Mouse (Mus musculus) urinary bladder, postnatal 14 days (tissue): ENCODE results near the gene Dapl1.

ENCODE experiments used
- DNase-seq: peaks from one replicate; pipeline ENCODE4 v3.0.0; 2021; ENCODE audit warnings: low spot score

Dapl1 gene

DNA sequence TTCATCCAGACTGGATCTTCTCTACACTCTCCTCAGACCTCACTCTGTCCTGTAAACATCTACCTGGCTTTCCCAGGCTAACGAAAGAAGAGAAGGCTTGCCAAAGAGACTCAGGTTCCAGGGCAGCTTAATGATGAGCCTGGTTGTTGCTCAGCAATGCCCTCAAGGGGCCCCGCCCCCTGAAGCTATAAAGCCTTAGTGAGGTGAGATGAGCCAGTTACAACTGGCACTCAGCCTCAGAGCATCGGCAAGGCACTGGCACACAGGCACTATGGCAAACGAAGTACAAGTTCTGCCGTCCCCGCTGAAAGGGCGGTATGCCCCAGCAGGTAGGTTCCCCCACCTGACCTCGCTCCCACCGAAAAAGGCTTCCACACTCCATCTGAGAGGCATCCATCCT, at the start of gene Dapl1:
TSS of gene Dapl1 (plus strand) at position 216 of the 400 bp plus-strand sequence.
- peak; percentile 62 for DNase-seq

DNA sequence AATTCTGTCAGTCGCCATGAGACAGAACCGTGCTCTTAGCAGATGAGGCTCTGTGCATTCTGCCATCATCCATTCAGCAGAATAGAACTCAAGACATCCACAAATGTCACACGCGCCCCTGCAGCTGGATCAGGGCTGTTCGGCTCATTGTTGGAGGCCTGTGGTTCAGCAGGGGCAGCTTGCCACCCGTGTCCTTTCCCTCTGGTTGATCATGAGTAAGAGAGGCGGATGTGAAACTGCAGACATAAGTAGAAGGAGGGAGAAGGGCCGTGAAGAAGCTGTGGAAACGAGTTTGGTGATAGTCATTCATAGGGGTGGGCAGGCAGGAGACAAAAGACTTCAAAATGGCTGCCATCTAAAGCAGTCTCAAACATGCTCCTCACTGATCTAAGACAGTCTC, 49.6 kb upstream of the Dapl1 start:
- DNase-seq = no peak

DNA sequence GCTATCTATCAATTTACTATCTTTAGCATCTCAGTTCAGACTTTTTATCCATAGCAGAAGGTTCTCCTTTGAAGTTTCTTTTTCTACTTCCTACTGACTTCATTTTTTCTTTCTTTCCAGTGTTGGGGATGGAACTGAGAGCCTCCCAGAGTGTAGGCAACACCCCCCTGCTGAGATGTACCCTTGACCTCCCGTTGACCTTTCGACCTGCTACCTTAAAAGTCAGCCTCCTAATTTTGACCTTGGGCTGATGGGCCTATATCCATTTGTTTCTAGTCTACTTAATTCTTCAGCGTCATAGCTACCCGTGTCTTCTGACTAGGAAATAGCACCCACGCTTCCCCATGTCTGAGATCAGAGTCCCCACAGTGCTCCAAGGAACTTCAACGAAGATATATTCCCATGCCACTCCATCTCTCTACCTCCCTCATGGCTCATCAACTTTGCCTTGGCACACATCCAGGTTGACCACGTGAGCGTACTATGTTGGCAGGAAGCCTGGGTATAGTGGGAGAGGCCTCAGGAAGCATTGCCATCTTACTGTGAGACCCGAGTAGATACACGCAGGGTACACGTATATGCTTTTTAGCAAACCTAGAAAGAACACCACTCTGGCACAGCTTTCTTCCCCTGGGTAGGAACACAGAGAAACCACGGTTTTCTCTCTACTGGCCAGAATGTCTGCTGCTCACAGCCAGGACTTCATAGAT, 46.6 kb upstream of the Dapl1 start:
- peak; percentile 85 for DNase-seq

GRCm38 (mm10) chr2:59438479-59438935, 45.9 kb upstream of the Dapl1 start:
- peak; percentile 64 for DNase-seq

DNA sequence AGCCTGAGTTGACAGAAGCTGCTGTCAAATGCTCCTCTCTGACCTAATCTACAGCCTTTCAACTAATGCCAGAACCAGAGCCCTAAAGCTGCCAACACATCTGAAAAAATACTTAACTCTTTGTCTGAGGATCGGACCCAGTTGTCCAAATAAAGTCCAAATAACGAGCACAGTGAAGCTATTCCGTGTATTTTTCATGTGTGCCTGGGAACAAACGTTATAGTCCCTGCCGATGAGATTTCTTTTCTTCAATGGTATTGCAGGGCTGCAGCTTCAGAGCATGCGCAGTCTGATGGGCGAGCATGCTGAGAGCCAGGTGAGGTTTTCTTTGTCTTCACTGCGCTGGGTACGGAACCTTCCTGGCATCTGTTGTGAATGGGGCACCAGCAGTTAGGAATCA, 44.6 kb upstream of the Dapl1 start:
- DNase-seq = no peak

DNA sequence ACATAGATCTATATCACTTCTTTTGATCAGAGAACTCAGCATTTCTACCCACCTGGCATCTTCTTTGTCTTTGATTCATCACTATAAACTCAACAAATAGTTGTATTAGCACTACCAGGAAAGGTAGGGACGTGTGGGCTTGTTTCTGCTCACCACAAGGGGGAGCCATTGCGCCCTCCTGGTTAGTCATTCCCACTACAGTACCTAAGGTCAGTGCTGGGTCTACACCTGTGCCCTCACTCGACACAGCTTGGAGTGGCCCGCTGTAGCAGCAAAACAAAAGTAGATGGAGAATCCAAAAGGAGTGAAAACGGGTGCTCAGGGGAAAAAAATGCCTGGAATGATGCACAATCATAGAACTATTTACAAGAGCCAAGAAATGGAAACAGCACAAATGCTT, 44.0 kb upstream of the Dapl1 start:
- DNase-seq = peak; percentile 79

- DNase-seq = no peak
Measured at GRCm38 (mm10) chr2:59441681-59442080, 42.8 kb upstream of the Dapl1 start.

- peak; percentile 41 for DNase-seq
Measured at GRCm38 (mm10) chr2:59446671-59447070, 37.8 kb upstream of the Dapl1 start.

DNA sequence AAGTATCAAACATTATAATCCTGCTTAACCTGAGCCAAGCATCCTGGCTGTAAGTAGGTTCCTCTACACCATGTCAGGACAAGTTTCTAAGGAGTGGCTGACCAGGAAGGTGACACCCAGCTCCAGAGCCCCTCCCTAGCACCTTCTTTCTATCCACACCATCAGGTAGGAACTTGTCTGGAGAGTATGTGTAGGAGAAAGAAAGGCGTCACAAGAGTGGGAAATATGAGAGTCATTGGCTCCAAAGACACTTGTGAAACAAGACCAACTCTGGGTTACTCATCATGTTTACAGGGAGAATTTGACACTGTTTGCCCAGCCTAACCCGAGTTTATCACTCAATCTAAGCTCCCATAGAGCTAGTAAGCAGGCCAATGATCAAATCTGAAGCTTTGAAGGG, 36.7 kb upstream of the Dapl1 start:
- peak; percentile 59 for DNase-seq

DNA sequence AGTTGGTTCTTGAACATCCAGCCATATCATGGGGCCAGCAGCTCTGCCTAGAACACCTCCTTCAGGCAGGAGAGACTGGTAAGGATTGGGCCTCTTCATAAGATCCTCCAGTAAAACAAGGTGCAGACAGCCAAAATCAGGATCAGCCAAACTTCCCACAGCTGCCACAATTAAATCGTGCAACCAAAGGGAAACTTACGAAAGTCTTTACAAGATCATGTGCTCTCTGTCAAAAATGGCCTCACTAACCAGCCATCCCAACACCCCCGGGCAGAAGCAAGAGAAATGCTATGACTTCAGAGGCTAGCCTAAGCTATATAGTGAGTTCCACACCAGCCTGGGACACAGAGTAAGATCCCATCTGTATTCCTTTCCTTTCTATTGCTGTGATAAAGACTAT, 35.9 kb upstream of the Dapl1 start:
- DNase-seq = no peak

DNA sequence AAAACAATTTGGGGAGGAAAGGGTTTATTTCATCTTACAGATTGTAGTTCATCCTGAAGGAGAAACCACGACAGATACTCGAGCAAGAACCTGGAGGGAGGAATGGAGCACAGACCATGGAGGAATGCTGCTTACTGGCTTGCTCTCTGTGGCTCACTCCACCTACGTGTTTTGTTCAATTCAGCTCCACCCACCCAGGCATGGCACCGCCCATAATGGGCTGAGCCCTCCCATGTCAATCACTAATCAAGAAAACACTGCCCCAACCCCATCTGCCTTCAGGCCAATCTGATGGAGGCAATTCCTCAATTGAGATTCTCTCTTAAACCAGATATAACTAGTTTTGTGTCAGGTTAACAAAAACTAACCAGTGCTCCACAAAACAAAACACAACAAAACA, 35.5 kb upstream of the Dapl1 start:
- DNase-seq = no peak

GRCm38 (mm10) chr2:59451675-59452074, 32.8 kb upstream of the Dapl1 start:
- DNase-seq = no peak

DNA sequence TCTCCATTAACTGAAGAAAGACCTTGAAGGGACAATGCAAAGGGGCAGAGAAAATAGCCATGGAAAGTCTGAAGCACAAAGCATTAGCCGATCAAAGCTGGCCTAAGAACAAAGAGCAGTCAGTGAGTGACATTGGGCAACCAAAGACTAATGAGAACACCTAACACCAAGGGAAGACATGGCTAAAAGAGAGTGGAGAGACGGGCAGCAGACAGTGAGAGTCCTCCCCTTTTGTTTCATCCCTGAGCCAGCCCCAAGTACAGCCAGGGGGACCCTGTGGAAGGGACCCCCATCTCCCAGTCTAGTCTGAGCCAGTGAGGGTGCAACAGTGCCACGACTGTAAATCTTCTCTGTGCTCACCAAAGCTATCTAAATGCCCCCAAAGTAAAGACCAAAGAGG, 32.4 kb upstream of the Dapl1 start:
- DNase-seq = no peak

GRCm38 (mm10) chr2:59462086-59462485, 22.4 kb upstream of the Dapl1 start:
- no peak for DNase-seq

DNA sequence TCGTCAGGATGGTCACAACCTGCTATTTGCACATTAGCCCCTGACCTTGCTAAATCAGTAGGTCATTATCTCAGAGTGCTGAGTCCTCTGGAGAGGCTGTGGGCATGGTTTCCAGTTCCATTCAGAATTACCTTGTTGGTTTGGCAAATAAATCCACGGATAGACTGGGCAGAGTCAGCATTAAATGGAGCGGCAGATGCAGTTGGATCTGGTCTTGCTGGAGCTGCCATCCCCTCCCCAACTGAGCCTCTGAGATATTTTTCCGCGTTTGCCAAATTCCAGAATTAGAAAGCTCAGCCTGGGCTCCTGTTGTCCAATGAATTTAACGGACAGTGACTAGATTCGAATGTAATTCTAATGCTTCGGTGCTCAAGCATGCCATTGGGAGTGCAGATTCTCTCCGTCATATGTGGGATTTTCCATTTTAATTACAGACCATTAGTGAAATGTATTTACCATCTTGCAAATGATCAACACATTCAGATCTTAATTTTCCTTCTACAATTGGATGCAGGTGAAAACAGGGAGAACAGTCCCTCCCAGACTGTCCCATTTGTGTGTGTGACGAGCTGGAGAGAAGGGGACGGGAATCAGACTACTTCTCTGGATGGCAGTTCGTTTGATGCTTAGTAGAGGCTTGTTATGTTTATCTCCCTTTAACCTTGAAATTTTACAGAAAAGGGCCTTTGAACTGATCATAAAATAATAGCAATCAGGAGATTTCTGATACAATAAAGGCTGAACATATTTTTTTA, 20.8 kb upstream of the Dapl1 start:
- no peak for DNase-seq

DNA sequence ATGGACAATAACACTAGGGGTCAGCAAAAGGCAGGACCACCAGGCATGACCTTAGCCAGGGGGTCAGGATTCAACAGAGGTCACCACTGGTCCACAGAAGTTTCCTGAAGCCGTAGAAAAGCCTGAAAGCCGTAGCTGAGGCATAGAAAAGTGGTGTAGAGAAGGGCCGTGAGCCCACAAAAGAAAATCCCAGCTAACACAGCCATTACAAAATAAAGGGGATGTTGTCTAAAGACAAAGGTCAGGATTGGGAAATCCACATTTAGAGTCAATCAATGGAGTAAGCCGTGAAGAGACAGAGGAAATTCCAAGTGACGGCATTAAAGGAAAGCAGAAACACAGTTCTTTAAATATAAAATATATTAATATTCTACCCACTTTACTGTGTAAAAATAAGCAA, 18.8 kb upstream of the Dapl1 start:
- no peak for DNase-seq

GRCm38 (mm10) chr2:59466358-59466757, 18.1 kb upstream of the Dapl1 start:
- DNase-seq = no peak

DNA sequence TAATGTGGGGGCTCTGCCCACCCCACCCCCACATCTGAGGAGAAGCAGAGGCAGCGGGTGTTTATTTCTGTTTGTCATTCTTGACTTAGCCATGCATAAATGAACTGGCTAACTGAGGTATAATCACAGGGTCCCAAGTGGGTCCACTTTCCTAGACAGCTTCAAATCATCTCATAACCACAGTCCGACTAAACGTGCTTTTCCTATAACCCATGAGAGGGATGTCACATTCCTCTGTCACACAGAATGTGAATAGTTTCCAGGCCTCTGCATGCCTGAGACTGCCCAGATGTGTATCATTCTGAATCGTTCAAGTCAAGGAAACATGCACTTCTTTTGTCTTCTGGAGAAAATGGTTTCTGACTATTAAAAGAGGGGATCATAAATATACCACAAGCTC, 17.4 kb upstream of the Dapl1 start:
- DNase-seq = no peak

DNA sequence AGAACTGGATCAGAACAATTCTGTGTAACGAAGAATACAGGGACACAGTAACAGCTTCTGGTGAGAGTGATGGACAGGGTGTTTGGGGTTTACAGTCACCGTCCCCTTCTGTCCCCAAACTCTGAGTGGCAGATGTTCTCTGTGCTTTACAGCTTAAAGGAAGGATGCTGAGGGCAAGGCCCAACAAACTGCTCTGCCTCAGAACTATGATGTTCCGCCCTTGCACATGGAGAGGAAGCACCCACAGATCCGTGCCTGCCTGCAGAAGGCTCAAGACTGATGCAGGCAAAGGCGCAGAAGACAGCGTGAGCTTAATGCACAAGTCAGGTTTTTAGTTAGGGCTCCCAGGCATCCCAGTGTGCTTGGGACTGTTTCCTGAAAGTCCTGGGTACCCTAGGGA, 16.5 kb upstream of the Dapl1 start:
- no peak for DNase-seq

- no peak for DNase-seq
Measured at GRCm38 (mm10) chr2:59469590-59470245, 14.7 kb upstream of the Dapl1 start.

DNA sequence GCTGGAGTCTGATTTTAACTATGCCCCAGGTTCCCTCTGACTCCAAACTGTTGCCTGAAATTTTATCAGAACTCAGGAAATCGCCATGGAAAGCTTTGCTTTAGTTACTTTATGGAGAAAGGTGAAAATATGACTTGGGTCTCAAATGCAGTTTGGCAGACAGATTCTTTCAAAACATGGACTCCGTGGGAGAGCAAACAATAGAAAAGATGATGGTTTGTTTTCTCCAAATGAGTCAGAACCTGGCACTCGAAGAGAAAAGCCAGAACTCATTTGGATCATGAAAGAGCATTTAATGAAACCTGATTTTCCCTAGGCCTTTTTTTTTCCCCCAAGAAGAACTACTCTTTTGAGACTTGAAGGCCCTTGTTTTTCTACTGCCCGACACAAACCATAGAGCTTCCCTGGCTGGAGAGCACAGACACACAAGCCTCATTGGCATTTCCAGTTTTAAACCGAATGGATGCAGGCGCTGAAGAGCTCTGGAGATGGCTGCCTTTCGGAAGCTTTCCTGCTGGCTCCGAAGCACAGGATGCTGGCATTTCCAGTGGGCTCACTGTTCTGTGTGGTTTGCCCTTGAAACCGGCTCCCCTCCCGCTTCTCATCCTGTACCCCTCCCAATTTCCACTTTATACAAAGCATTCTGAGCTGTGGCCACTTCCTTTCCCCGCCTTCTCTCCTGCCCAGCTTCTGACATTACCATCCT, 14.0 kb upstream of the Dapl1 start:
- DNase-seq = no peak
